In genomic region chr7:44850789-44851624, GRCm38 (mm10) we compare ENCODE assay signal across 1 mouse cellular context.
TF ChIP-seq lines count a peak whose summit lies in the region.

No protein-coding gene starts in this region.

TF ChIP-seq in ES-E14, 5 proteins besides CTCF, POLR2A, EP300 and RAD21 (continued from another document):
- TF ChIP-seq CHD2 (IDR thresholded peaks at IDR 0.05; ENCODE audit: low read depth, low read length) (no peak), ZNF384 (IDR thresholded peaks at IDR 0.05; ENCODE audit: low read depth, low read length) (no peak), ZC3H11A (IDR thresholded peaks at IDR 0.05; ENCODE audit: borderline replicate concordance, low read depth, low read length) (no peak)
